Mouse (Mus musculus) adrenal gland, adult 2 months (tissue): ENCODE results near the gene Fam120a. TPM values are rescaled to one million over a fixed set of nuclear protein-coding genes. Genes with fewer than 3 reads are reported as not detected.

Experiments used
- DNase-seq: peaks from one replicate; pipeline ENCODE4 v3.0.0; 2021
- polyA plus RNA-seq: library from polyadenylated mRNA; depleted of rRNA; stranded (reverse); fragments of >200 nt; gene quantifications from 2 replicates; pipeline ENCODE4 v1.2.3, GENCODE M21; 2012; rRNA removed
- total RNA-seq, 2 experiments: library from RNA; stranded (reverse); gene quantifications; 2 replicates each; pipeline ENCODE4 v1.2.3; 2021

The Fam120a gene
- total and polyA plus RNA-seq, 3 experiments: 86.1 to 173 (median 160) TPM

DNA sequence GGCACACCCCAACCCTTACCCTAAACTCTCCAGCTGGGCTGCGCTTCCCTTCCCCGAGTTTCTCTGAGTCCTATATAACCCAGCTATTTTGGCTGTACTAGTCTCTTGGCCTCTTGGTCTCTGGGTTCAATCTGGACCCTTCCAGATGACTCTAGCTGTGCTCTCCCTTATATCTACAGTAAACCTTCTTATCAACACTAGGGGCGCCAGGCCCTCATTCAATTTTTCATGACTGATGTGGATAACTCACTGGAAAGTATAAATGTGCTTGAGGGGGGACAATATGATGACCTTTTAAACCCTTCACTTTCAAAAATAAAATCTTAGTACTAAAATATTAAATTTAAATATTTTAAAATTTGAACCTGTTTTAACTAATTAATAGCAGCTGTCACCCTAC, 115.0 kb downstream of the Fam120a start:
- no peak for DNase-seq

DNA sequence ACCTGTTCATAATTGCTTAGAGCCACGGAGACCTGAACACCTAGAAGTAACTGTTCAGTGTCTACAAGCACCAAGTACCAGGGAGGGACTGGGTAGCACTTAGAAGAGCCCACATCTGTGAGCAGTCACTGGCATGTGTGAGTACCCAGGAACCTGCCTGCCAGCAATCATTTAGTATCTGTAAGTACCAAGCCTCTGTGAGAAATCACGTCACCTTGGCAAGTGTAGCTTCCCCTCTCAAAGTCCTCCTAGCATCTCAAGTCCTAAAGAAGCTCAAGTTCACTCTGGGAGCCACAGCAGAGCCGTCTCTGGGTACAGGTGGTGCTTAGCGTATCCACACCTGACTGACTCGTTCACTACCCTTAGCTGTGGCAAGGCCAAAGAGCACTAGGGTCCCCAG, 116.1 kb downstream of the Fam120a start:
- DNase-seq: no peak

DNA sequence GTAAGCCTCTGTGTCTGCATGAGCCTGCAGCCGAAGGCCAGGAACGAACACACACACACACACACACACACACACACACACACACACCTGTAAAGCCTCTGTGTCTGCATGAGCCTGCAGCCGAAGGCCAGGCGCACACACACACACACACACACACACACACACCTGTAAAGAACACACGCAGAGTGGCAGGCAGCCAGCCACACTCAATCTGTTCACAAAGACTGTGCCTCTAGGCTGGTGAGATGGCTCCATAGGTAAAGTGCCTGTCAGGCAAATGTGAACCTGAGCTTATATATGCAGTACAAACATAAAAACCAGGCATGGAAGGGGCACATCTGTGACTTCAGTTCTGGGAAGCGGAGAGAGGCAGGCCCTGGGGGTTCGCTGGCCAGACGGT, 117.0 kb downstream of the Fam120a start:
- DNase-seq: no peak

DNA sequence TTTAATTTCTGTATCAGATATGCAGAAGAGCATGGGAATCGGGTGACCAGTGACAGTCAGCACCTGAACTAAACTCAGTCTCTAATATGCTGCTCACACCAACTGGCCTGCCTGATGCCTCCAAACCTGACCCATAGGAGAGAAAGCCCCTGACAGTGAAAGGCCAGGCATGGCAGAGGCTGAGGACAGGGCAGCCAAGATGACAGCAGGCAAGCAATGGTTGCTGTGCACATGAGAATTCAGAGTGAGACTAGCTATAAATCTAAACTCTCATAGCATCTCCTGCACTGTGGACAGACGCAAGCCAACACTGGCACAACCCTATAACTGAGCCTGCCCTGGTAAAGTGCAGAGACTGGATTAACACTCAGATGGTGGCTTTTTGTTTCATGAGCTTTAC, 117.5 kb downstream of the Fam120a start:
- no peak for DNase-seq

DNA sequence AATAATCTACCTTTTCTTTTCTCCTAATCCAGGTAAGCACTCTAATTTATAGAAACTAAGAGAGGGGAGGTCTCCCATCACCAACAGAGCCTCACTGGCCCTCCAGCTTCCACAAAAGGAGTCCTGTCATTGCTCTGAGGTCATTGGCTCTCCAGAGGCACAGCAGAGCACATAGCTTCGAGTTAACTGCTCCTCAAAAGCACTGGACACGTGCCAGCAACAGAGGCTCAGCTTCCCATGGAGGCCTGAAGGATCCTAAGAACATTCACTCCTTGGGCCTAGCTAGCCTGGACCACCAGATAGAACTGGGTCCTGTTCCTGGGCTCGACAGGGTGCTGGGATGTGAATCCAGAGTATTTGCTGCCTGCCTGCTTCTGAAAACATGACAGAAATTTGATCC, 118.7 kb downstream of the Fam120a start:
- DNase-seq: no peak

DNA sequence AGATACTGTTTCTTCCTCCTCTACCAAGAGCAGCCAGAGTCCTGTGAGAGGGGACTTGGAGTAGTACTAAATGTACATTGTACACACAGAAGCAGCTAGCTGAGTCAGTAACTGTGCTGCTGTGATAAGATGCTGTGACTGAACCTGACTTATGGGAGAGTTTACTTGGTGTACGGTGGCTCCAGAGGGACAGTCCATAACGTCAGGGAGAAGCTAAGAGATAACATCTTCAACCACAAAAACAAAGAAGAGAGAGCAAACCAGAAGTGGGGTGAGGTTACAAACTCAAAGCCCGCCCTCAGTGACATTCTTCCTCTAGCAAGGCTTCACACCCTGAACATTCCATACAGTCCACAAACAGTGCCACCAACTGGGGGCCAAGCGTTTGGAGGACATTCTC, 122.5 kb downstream of the Fam120a start:
- no peak for DNase-seq

DNA sequence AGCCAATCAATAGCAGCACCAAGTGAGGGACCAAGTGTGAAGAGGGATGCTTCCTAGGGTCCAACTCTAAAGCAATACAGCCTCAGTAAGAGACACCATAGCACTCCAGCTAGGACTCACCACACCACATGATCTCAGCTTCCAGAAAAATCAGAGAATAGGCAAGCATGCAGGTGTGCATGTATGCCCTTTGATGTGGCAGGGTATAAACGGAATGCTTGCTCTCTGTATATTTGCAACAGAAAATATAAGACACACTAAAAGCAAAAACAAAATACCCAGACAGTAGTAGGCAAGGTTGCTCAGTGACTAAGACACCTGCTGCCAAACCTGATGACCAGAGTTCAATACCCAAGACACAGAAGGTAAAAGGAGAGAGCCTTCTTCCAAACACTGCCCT, 124.3 kb downstream of the Fam120a start:
- no peak for DNase-seq

DNA sequence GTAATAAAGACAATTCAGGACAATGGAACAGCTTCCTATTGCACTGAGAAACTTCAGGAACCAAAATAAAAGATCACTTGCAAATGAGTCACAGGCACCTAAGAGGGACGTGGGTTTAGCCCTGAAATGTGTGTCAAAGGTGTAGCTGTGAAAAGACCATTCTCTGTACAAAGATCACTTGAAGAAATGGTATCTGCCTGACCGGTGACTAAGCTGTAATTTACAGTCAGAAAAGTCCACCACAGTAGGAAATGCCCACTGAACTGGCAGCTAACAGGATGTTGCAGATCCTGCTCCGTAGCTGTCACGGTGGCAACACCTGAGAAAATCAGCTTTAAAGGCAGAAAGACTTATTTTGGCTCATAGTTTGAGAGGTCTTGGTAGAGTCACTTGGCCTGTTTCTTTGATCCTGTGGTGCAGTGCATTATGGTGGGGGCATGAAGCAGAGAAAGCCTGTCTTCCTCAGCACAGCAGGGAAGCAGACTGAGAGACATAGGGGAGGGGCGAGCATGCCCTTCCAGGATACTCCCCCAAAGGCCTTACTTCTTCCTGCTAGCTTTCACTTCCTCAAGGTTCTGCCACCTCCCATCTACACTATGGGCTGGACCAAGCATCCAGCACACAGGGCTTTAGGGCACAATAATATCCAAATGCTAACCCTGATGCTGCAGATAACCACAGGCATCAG, 125.8 kb downstream of the Fam120a start:
- no peak for DNase-seq

DNA sequence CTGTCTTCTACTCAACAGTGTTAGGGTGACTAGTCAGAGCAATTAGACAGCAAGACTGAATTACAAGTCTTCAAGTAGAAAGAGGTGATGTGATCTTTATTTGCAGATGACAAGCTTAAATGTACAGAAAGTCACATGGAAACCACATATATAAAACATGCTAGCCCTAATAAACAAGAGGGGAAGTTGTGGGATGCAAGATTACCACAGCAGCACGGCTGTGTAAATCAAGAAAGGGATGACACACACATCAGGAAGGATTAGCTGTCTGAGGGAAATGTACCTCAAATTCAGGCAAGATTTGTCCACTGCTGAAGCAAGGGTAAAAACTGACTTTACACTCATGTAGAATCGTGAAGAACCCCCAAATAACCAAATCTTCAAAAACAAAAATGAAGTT, 129.5 kb downstream of the Fam120a start:
- no peak for DNase-seq

DNA sequence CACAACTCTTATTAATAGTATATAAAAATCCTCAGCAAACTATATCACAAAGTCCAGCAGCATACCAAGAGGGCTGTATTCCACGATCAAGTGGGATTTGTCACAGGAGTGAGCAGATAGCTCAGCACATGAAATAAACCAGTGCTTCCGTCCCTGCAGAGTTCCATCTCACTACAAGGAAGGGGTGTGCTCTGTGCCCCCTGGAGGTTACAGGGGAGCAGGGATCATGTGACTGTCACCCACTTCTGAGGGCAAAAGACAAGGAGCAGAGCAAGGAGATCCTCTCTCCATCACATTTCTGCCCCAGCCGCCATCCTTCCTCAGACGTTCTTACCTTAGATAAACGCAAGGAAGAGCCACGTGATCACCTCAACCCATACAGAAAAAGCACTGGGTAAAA, 130.3 kb downstream of the Fam120a start:
- DNase-seq: no peak

DNA sequence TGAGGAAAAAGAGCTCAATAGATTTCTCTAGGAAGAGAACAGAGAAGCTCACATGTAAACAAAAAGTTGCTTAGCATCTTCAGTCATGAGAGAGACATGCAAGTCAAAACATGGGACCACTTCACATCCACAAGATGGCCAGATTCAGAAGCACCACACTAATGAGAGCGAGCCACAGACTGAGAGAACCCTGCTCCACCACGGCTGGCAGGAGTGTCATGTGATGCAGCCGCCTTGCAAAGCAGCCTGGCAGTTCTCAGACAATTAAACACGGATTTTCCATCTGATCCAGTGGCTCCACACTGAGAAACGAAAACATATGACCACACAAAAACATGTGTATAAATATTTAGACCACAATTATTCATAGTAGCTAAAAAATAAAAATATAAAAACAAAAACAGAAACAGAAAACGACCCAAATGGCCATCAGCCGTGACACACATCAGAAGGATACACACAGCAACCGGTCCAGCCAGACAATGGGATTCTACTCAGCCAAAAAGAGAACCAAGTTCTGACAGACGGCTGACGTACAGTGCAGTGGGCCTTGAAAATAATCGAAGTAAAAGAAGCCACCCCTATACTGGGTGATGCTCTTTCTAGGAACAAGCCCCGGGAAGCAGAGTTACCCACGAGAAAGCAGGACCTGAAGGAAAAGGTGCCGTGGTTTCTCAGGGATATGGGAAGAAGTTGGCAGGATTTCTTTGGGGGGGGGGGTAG, 137.1 kb downstream of the Fam120a start:
- no peak for DNase-seq

DNA sequence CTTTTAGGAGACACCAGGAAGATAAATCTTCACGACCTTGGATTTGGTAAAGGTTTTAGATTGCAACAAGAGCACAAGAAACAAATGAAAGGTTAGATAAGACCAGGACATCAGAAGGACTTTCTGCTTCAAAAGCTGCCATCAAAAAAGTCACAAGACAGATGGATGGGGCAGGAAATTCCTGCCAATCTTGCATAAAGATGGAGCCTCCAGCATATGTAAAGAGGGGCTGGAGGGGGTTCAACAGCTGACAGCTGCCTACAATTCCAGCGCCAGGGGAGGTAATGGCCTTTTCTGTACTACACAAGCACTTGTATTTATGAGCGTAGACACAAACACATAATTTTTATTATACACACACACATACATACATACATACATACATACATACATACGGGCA, 138.0 kb downstream of the Fam120a start:
- no peak for DNase-seq

Other genes starting within 250 kb of the Fam120a start
- 10 to 100 TPM; 41.2 to 42.9 TPM for gene Phf2, start 96.9 kb downstream of the Fam120a start, total RNA-seq
- gene Phf2, start 96.9 kb downstream of the Fam120a start, polyA plus RNA-seq: 19.5 and 22.2 TPM in 2 replicates
- 1 to 10 TPM; 2.5 to 3.2 TPM for gene Wnk2, start 180.0 kb upstream of the Fam120a start, total RNA-seq
- gene Wnk2, start 180.0 kb upstream of the Fam120a start, polyA plus RNA-seq: 4.2 and 4.5 TPM in 2 replicates
- gene Ninj1, start 219.5 kb upstream of the Fam120a start, total RNA-seq: 10 to 100 TPM; 64.9 to 66.3 TPM
- gene Ninj1, start 219.5 kb upstream of the Fam120a start, polyA plus RNA-seq: 184 and 303 TPM in 2 replicates
- 10 to 100 TPM; 69.7 to 78.1 TPM for gene Card19, start 248.0 kb upstream of the Fam120a start, total RNA-seq
- 250 and 286 TPM in 2 replicates for gene Card19, start 248.0 kb upstream of the Fam120a start, polyA plus RNA-seq